Mouse (Mus musculus) MEL (cell line): Measurements from ENCODE around the gene Ptprq. TPM values are rescaled to one million over a fixed set of nuclear protein-coding genes. Genes with fewer than 3 reads are reported as not detected.

Experiments
- DNase-seq: peaks from one replicate; pipeline ENCODE4 v3.0.0; 2011; ENCODE audit warnings: low read depth, low spot score
- H3K27ac ChIP-seq: 2 replicates; pipeline ENCODE4 v1.5.1; 2012; ENCODE audit warnings: low read depth, mild to moderate bottlenecking, control low read depth, low read length, moderate library complexity; ENCODE audit not compliant: control insufficient read depth
- H3K27me3 ChIP-seq, 2 experiments: fragments of 150-350 bp in 1 of 2; sonication (generic) in 1 of 2; 2 replicates each; pipeline ENCODE4 v1.6.1; 2012; ENCODE audit warnings: low read length in 2 of 2, mild to moderate bottlenecking in 2 of 2, improper control_type of control experiment in 1 of 2, moderate library complexity in 1 of 2; ENCODE audit not compliant: insufficient read depth in 2 of 2, control insufficient read depth in 1 of 2
- H3K36me3 ChIP-seq, 2 experiments: 2 replicates each; pipeline ENCODE4 v1.6.1; 2012 to 2014; ENCODE audit warnings: low read length in 2 of 2, improper control_type of control experiment in 1 of 2, inconsistent platforms in 1 of 2, mild to moderate bottlenecking in 1 of 2; ENCODE audit not compliant: insufficient read depth in 2 of 2, control insufficient read depth in 1 of 2
- H3K4me1 ChIP-seq, 2 experiments: fragments of 150-350 bp in 1 of 2; sonication (generic) in 1 of 2; 2 replicates each; pipeline ENCODE4 v1.6.1; 2012; ENCODE audit warnings: low read length in 2 of 2, improper control_type of control experiment in 1 of 2, mild to moderate bottlenecking in 1 of 2; ENCODE audit not compliant: insufficient read depth in 2 of 2, control insufficient read depth in 1 of 2
- H3K4me3 ChIP-seq, 2 experiments: fragments of 150-350 bp in 1 of 2; sonication (generic) in 1 of 2; 2 replicates each; pipeline ENCODE4 v1.5.1; 2012; ENCODE audit warnings: low read depth in 2 of 2, low read length in 2 of 2, mild to moderate bottlenecking in 2 of 2, moderate library complexity in 2 of 2, control low read depth in 1 of 2, improper control_type of control experiment in 1 of 2; ENCODE audit not compliant: control insufficient read depth in 1 of 2, insufficient read depth in 1 of 2
- H3K79me2 ChIP-seq: 2 replicates; pipeline ENCODE4 v1.6.1; 2012; ENCODE audit warnings: mild to moderate bottlenecking, low read length, moderate library complexity; ENCODE audit not compliant: control insufficient read depth, poor library complexity, insufficient read depth
- H3K9ac ChIP-seq: 2 replicates; pipeline ENCODE4 v1.6.1; 2012; ENCODE audit warnings: low read depth, mild to moderate bottlenecking, control low read depth, low read length, moderate library complexity; ENCODE audit not compliant: control insufficient read depth, poor library complexity, severe bottlenecking
- H3K9me3 ChIP-seq: fragments of 150-350 bp; sonication (generic); replicated peaks from 2 replicates; pipeline ENCODE4 v1.6.1; 2012; ENCODE audit warnings: mild to moderate bottlenecking, low read length, improper control_type of control experiment, moderate library complexity; ENCODE audit not compliant: insufficient read depth
- BHLHE40 ChIP-seq: IDR thresholded peaks from 2 replicates; pipeline ENCODE4 v1.6.1; 2012; ENCODE audit warnings: low read depth, mild to moderate bottlenecking, inconsistent platforms, low read length, improper control_type of control experiment, borderline replicate concordance
- CTCF ChIP-seq, 3 experiments: IDR thresholded peaks in 2 of 3; conservative IDR thresholded peaks in 1 of 3; 2 replicates each; pipeline ENCODE4 v1.5.1; 2011 to 2012; ENCODE audit warnings: low read length in 3 of 3, low read depth in 2 of 3, mild to moderate bottlenecking in 2 of 3, improper control_type of control experiment in 1 of 3, inconsistent platforms in 1 of 3, mixed read lengths in 1 of 3, moderate library complexity in 1 of 3; ENCODE audit not compliant: control insufficient read depth in 1 of 3, insufficient read depth in 1 of 3, poor library complexity in 1 of 3, severe bottlenecking in 1 of 3
- ELF1 ChIP-seq: IDR thresholded peaks from 2 replicates; pipeline ENCODE4 v1.6.1; 2014; ENCODE audit warnings: low read depth, mild to moderate bottlenecking, inconsistent platforms, low read length, improper control_type of control experiment, moderate library complexity
- EP300 ChIP-seq, 2 experiments: IDR thresholded peaks; 2 replicates each; pipeline ENCODE4 v1.6.1; 2011; ENCODE audit warnings: improper control_type of control experiment in 2 of 2, low read length in 2 of 2, low read depth in 1 of 2, mild to moderate bottlenecking in 1 of 2
- GATA1 ChIP-seq: IDR thresholded peaks from 2 replicates; pipeline ENCODE4 v1.6.1; 2011; ENCODE audit warnings: low read depth, low read length, improper control_type of control experiment
- MAFK ChIP-seq: IDR thresholded peaks from 2 replicates; pipeline ENCODE4 v1.6.1; 2011; ENCODE audit warnings: low read depth, mild to moderate bottlenecking, low read length, improper control_type of control experiment, borderline replicate concordance
- MAX ChIP-seq: IDR thresholded peaks from 2 replicates; pipeline ENCODE4 v1.6.1; 2011; ENCODE audit warnings: low read length, improper control_type of control experiment
- MAZ ChIP-seq: IDR thresholded peaks from 2 replicates; pipeline ENCODE4 v1.6.1; 2012; ENCODE audit warnings: low read depth, mild to moderate bottlenecking, inconsistent platforms, low read length, improper control_type of control experiment
- MEF2A ChIP-seq: IDR thresholded peaks from 2 replicates; pipeline ENCODE4 v1.6.1; 2014; ENCODE audit warnings: low read depth, mild to moderate bottlenecking, inconsistent platforms, low read length, improper control_type of control experiment; ENCODE audit not compliant: poor library complexity, insufficient replicate concordance, severe bottlenecking; ENCODE audit errors: extremely low read depth
- MXI1 ChIP-seq: IDR thresholded peaks from 2 replicates; pipeline ENCODE4 v1.6.1; 2011; ENCODE audit warnings: mild to moderate bottlenecking, low read depth, low read length, improper control_type of control experiment
- MYB ChIP-seq: IDR thresholded peaks from 2 replicates; pipeline ENCODE4 v1.6.1; 2011; ENCODE audit warnings: mild to moderate bottlenecking, low read depth, low read length, improper control_type of control experiment
- NRF1 ChIP-seq: IDR thresholded peaks from 2 replicates; pipeline ENCODE4 v1.6.1; 2014; ENCODE audit warnings: low read depth, mild to moderate bottlenecking, inconsistent platforms, low read length, improper control_type of control experiment, moderate library complexity; ENCODE audit not compliant: poor library complexity, insufficient read depth, severe bottlenecking
- POLR2AphosphoS2 ChIP-seq: IDR thresholded peaks from 2 replicates; pipeline ENCODE4 v1.6.1; 2011; ENCODE audit warnings: low read length, improper control_type of control experiment
- RAD21 ChIP-seq: IDR thresholded peaks from 2 replicates; pipeline ENCODE4 v1.6.1; 2011; ENCODE audit warnings: mild to moderate bottlenecking, low read depth, low read length, improper control_type of control experiment
- TCF12 ChIP-seq: IDR thresholded peaks from 2 replicates; pipeline ENCODE4 v1.6.1; 2014; ENCODE audit warnings: low read depth, mild to moderate bottlenecking, inconsistent platforms, low read length, improper control_type of control experiment, moderate library complexity
- ZC3H11A ChIP-seq: IDR thresholded peaks from 2 replicates; pipeline ENCODE4 v1.6.1; 2012; ENCODE audit warnings: low read depth, mild to moderate bottlenecking, inconsistent platforms, low read length, improper control_type of control experiment
- ZMIZ1 ChIP-seq: IDR thresholded peaks from 2 replicates; pipeline ENCODE4 v1.6.1; 2012; ENCODE audit warnings: low read depth, mild to moderate bottlenecking, inconsistent platforms, low read length, improper control_type of control experiment, moderate library complexity
- ZNF384 ChIP-seq: IDR thresholded peaks from 2 replicates; pipeline ENCODE4 v1.6.1; 2012; ENCODE audit warnings: low read depth, mild to moderate bottlenecking, inconsistent platforms, low read length, improper control_type of control experiment
- polyA plus RNA-seq, 2 experiments: library from polyadenylated mRNA; stranded (reverse) in 1 of 2; unstranded in 1 of 2; fragments of >175 nt in 1 of 2; fragments of >200 nt in 1 of 2; gene quantifications; 2 replicates each; pipeline versions ENCODE4 v1.2.1 to v1.2.4; 2012; ENCODE audit warnings: low replicate concordance in 2 of 2, low read depth in 1 of 2; ENCODE audit not compliant: insufficient read length in 2 of 2, insufficient read depth in 1 of 2, missing spikeins in 1 of 2
- total RNA-seq: library from RNA; depleted of rRNA; stranded (reverse); fragments of 300-350 nt; gene quantifications from 2 replicates; pipeline ENCODE4 v1.2.3, GENCODE M21; 2012

The Ptprq gene
- total and polyA plus RNA-seq, 3 experiments, result not detected

- TF ChIP-seq CTCF (IDR thresholded peaks at IDR 0.05 in 2 of 3, conservative IDR thresholded peaks at IDR 0.05 in 1 of 3; ENCODE audit: control insufficient read depth in 1 of 3, insufficient read depth in 1 of 3, low read depth in 2 of 3, low read length in 3 of 3, poor library complexity in 1 of 3, severe bottlenecking in 1 of 3), result no peak
- Histone ChIP-seq H3K36me3 (no peaks in the 10 kb centered on the region), H3K9me3 (no peaks in the 10 kb centered on the region), H3K27me3 (no peaks in the 10 kb centered on the region; a peak in 1 of 4 replicates), H3K79me2 (no peaks in the 10 kb centered on the region), H3K4me3 (no peak overlapping the region), H3K9ac (no peak overlapping the region), H3K4me1 (no peaks in the 10 kb centered on the region), H3K27ac (no peak overlapping the region)
- DNase-seq, result no peak
These were observed 213.5 kb downstream of the Ptprq start for GRCm38 (mm10) chr10:107506397-107506796.

GRCm38 (mm10) chr10:107503430-107503829 lies 216.4 kb downstream of the Ptprq start:
- Histone ChIP-seq H3K36me3 (no peaks in the 10 kb centered on the region), H3K9ac (no peak overlapping the region), H3K4me3 (no peak overlapping the region), H3K79me2 (no peaks in the 10 kb centered on the region), H3K27ac (no peak overlapping the region), H3K4me1 (no peaks in the 10 kb centered on the region)
- no peak for DNase-seq
- TF ChIP-seq RAD21 (no peak), NRF1 (no peak), MEF2A (no peak), POLR2AphosphoS2 (no peak), MAZ (no peak), ELF1 (no peak), MAFK (no peak), TCF12 (no peak), MAX (no peak), GATA1 (no peak), ZMIZ1 (no peak), MYB (no peak), BHLHE40 (no peak), MXI1 (no peak), ZNF384 (no peak), EP300 (IDR thresholded peaks at IDR 0.05; ENCODE audit: low read depth in 1 of 2, low read length in 2 of 2) (no peak), ZC3H11A (no peak)
- TF ChIP-seq, all 39 proteins: peak for 0
- H3K27me3 ChIP-seq, result no peaks in the 10 kb centered on the region; a peak in 1 of 4 replicates
- H3K9me3 ChIP-seq, result no peaks in the 10 kb centered on the region
